Mouse (Mus musculus) liver, embryonic 14.5 days (tissue): ENCODE measurements at regions not wholly inside any gene's neighbourhood (a gene's known extent, or its start where the extent isn't known, plus 50 kb on each side); places are given as distances from the start of the nearest gene placed in this dataset.

Source experiments
- CTCF ChIP-seq: IDR thresholded peaks from 2 replicates; pipeline ENCODE4 v1.5.1; 2016; ENCODE audit warnings: antibody characterized with exemption, low read depth, control low read depth
- EP300 ChIP-seq: IDR thresholded peaks from 2 replicates; pipeline ENCODE4 v1.6.1; 2016; ENCODE audit warnings: antibody characterized with exemption, low read depth

DNA sequence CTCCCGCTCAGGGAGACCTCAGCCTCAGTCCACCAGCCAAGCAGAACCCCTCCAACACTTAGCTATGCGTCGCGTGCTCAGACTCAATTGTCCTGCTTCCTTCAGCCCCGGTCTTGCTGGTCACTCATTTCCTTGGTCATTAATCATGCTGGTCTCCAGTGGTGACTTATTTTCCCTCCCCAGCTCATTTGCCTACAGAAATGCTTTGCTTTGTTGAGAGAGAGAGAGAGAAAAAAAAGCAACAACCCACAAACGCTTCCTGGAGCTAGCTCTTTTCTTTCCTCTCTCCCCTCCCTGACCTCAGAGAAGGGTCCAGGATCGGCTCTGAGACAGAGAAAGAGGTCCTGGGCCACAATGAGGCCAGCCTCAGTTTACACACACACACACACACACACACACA, 102.5 kb upstream of the Unc5b start:
- TF ChIP-seq CTCF (no peak), EP300 (no peak)
